Mouse (Mus musculus) thymus, adult 18-20 months (tissue): Measurements from ENCODE around the gene Slc25a35.
"Not testable (repeated sequence)": the region's sequence is repeated elsewhere in the genome, so short reads cannot be mapped to it uniquely, and the experiment has no call there.

Source experiments
- DNase-seq, 2 experiments: peaks; one replicate each; pipeline ENCODE4 v3.0.0; 2022; ENCODE audit warnings: mixed read lengths in 2 of 2

Gene Slc25a35

GRCm38 (mm10) chr11:68967337-68968282 is at the start of gene Slc25a35:
TSS of gene Slc25a35 (plus strand) at chr11:68968131.
- peak; percentile 86 to 87 for DNase-seq

DNA sequence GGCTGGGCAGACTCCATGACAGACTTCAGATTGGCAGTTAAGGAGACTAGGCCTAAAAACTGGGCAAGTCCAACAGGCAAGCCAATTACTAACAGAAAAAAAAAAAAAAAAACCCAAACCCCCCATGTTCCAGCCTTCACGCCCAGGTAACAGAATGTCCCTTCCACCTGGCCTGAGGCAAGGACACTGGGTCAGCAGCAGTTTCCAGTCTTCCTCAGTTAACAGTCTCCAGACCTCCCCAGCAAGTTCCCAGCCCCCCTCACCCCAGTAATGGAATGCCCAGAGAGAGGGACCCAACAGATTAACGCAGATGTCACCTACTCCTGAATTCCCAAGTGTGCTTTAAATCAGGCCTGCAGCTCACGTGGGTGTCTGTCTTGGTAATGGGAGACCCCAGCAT is 44.7 kb upstream of the Slc25a35 start:
- DNase-seq = no peak

DNA sequence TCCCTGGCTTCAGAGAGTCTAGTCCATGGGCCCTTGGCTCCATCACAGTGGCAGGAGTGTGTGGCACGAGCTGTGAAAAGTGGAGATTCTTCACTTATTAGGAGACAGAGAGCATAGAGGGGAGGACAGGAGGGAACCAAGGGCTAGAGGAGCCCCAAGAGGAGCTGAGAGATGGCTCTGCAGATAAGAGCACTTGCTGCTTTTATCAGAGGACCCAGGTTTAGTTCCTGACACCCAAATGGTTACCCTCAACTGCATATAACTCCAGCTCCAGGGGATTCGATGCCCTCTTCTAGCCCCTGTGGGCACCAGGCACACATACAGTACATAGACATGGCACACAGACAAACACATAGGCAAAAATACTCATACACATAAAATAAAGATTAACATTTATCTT is 43.2 kb upstream of the Slc25a35 start:
- no peak for DNase-seq

DNA sequence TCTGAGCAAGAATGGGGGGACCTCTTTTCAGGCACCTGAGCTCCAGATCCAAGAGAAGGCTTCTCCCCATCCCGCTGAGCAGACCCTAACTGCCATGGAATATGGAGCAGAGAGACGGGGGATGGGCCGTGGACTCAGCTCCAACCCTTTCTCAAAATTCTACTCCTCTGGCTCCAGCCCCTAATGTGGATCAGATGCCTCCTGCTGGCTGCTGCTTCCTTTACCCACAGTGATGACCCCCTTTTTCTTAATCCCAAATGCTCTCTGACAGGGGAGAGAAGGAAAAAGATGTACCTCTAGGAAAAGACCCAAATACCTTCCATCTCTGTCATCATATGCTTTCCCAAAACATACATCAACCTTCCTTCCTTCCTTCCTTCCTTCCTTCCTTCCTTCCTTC is 41.0 kb upstream of the Slc25a35 start, which contains the start of gene Odf4:
Gene Odf4 (minus strand): TSS at position 101 of the 400 bp plus-strand sequence.
- DNase-seq = no peak

GRCm38 (mm10) chr11:68929947-68930346 is 38.0 kb upstream of the Slc25a35 start:
- DNase-seq = no peak

GRCm38 (mm10) chr11:68933885-68934507 is 33.9 kb upstream of the Slc25a35 start:
- DNase-seq = no peak

DNA sequence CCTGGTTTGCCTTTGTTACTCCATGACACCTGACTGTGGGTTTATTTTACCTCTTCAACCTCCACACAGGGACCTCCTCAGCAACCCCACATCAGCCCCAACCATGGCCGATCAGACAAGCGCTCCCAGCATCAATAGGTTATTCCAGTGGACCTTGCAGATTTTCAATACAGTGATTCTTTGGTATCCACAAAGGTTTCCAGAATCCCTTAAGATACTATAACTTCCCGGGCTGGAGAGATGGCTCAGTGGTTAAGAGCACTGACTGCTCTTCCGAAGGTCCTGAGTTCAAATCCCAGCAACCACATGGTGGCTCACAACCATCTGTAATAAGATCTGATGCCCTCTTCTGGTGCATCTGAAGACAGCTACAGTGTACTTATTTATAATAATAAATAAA is 31.0 kb upstream of the Slc25a35 start:
- not testable (repeated sequence) for DNase-seq

GRCm38 (mm10) chr11:68939451-68940304 is 28.3 kb upstream of the Slc25a35 start:
- DNase-seq = peak; percentile 73 to 80

- DNase-seq = no peak
These were observed 27.4 kb upstream of the Slc25a35 start for GRCm38 (mm10) chr11:68940516-68940915.

DNA sequence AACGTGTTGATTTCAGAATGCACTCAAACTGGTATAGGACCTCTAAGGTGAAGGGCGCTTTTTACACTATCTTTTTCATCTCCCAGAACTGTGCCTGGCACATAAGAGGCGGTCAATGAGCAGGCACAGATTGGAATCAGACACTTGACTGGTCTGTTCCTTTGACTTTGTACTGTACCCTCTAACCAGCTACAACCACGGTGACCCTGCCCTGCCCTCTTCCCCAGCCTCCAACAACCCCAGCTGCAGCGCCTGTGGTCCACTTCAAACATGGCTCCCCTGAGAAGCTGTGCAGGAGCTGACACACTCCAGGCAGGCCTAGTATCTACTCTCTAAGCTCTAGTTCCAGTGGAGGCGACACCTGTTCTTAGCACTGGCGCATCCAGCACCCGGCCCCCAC is 25.2 kb upstream of the Slc25a35 start:
- DNase-seq = no peak

GRCm38 (mm10) chr11:68945245-68945644 is 22.7 kb upstream of the Slc25a35 start:
- DNase-seq = no peak

DNA sequence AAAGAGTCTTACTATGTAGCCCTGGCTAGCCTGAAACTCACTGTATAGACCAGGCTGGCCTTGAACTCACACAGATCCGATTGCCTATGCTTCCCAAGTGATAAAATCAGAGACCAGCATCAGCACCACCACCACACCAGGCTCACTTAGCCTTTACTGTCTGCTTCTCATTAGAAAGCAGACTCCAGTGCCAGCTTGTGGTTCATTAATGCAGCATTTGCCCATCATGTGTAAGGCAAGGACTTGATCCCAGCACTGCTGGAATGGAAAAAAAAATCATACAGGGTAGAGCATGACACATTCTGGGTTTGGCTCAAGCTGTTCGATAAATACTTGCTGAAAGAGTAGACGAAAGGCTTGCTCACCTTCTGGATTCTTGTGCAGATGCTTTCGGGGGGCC is 21.9 kb upstream of the Slc25a35 start:
- DNase-seq = no peak

DNA sequence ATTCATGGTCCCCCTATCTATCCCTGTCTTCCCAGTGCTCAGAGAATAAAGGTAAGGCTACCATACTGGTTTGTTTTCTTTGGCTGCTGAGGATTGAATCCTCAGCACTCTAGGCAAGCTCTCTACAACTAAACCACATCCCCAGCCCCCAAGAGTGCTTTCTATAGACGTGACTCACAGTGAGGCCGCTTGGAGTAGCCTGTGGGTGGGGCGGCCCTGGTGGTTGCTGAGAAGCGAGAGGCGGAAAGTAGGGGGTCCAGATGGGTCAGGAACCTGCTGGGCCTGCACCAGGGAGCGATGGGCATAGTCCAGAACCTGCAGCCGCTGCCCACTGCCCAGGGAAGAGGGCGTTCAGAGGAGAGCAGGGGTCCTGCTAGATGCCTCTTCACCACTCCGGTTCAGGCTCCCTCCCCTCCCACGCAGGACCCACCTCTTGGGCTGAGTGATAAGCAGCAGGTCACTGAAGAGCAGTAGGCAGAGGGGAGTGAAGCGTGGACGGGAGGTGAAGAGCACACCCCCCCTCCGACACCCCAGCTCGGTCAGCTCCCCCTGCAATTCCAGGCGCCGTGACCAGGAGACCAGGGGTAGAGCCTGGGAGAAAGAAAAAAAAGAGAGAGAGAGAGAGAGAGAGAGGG is 21.0 kb upstream of the Slc25a35 start:
- no peak for DNase-seq

- DNase-seq = no peak
These were observed 20.4 kb upstream of the Slc25a35 start for GRCm38 (mm10) chr11:68947542-68947993.

- DNase-seq = no peak
These were observed 14.0 kb upstream of the Slc25a35 start for GRCm38 (mm10) chr11:68953903-68954302.

DNA sequence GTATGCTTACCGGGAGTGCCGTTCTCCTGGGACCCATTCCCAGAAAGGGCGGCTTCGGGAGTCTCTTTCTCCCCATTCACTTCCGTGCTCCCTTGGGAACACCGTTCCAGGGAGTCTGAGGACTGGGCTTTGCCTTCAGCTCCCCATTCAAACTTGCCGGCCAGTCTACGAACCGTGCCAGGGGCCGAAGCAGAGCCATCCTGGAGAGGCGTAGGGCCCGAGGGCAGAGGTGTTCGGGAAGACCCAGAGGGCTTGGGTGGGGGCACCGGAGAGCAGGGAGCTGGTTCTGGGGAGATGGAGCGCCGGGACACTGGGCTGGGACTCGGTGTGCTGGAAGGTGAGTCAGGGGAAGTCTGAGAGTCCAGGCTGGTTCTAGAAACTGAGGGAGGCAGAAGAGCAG is 13.5 kb upstream of the Slc25a35 start:
- DNase-seq = no peak

- DNase-seq = no peak
These were observed 12.5 kb upstream of the Slc25a35 start for GRCm38 (mm10) chr11:68955473-68955872.

- no peak for DNase-seq
These were observed 11.8 kb upstream of the Slc25a35 start for GRCm38 (mm10) chr11:68956107-68956506.

DNA sequence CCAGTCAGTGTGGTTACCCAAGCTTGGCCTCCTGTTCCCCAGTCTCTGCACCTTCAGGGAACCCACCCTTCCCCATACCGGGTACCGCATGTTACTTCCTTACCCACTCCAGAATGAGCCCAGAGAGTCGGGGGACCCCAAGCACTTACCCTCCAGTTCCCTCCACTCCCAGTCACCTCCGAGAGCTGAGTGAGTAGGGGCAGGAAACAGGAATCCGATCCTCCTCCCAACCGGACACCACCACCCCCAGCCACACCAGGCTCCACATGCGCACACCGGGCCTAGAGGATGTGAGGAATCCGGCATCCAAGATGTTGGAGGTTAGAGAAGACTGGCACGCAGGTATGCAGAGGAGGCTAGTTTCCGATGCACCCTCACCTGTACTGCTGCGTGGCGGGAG is 11.2 kb upstream of the Slc25a35 start:
- no peak for DNase-seq

DNA sequence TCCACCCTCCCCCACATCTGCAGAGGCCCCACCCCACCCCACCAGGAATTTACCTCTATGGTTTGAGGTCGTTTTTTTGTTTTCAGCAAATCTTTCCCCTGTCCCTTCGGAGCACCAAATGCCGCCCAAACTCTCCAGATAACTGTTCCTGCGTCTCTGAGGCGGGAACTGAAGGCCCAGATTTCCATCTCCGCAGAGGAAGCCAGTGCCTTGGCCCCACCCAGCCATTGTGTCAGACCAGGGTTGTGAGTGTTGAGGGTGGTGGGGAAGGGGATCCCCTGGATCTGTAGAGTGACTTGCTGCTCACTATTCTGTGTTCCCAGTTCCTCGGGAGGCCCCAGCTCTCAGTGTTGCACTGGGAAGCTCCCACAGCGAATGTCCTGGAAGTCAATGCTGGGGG is 10.6 kb upstream of the Slc25a35 start, which contains the start of gene Arhgef15:
Gene Arhgef15 (minus strand): TSS at position 173 of the 400 bp plus-strand sequence.
- DNase-seq = no peak

DNA sequence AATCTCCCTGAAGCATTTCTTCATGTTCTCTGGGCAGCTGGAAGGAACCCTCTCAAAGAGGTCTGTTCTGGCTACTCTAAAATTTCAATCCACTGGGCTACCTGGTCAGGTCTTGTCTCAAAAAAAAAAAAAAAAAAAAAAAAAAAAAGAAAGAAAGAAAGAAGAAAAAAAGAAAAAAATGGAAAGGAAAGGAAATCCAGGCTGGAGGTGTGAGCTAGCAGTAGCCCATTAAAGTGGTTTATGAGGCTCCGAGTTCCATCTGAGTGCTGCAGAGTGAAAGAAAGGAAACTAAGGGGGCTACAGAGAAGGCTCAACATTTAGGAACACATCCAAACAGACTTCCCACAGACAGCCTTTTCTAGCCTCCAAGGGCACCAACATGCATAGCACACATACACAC is 10.0 kb upstream of the Slc25a35 start:
- no peak for DNase-seq

DNA sequence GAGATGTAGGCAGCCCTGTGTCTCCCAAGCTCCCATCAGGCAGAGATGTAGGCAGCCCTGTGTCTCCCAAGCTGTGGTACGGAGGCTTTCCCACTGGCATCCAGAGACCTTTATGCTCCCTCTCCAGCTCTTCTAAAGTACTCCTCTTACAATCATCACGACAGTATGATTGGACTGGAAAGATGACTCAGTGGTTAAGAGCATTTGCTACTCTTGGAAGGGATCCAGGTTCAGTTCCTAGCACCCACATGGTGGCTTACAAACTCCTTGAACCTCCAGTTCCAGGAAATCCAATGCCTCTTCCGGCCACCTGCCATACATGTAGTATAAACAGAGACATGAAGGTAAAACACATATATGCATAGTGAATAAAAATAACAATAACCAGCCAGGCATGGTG is 6.3 kb upstream of the Slc25a35 start:
- no peak for DNase-seq
